Mouse (Mus musculus): ENCODE results near the gene Barx2. TPM values are rescaled to one million over a fixed set of nuclear protein-coding genes. Genes with fewer than 3 reads are reported as not detected.
A peak's percentile ranks its signal among the peaks of the same experiment; 100 is the strongest.
"Not testable (repeated sequence)": the region's sequence is repeated elsewhere in the genome, so short reads cannot be mapped to it uniquely, and the experiment has no call there.

The Barx2 gene
- polyA plus RNA-seq (2014; fragmentation: Nextera tagmentation; extraction: Ambion mirVana), result 4.3 and 5.5 TPM in 2 replicates

GRCm38 (mm10) chr9:31912921-31913738, at the start of gene Barx2:
TSS of gene Barx2 (minus strand) at chr9:31913462.
- Histone ChIP-seq H3K4me1 (ENCODE audit: control insufficient read depth, insufficient read depth, low read length) (0 out of 2 replicates have a peak, but pooled peaks cover 8% of the 10 kb centered on the region), H3K27ac (replicated peaks; ENCODE audit: low read depth, low read length) (no peak within 1 kb of the TSS), H3K9me3 (ENCODE audit: control insufficient read depth, low read length) (no peaks in the 10 kb centered on the region), H3K27me3 (replicated peaks; ENCODE audit: control insufficient read depth, insufficient read depth, low read length) (peaks cover 89% of the 10 kb centered on the region), H3K9ac (ENCODE audit: low read depth, low read length) (peak within 1 kb of the TSS; percentile 63), H3K4me3 (ENCODE audit: low read depth, low read length) (peak within 1 kb of the TSS; percentile 63), H3K4me2 (ENCODE audit: low read depth, low read length) (peak within 1 kb of the TSS; percentile 97), H3K36me3 (ENCODE audit: control insufficient read depth, insufficient read depth, low read length) (no peaks in the 10 kb centered on the region)
- WGBS, result under 1% methylated on average over 39 of the region's 81 CpGs
- peak; percentile 88 for DNase-seq (ENCODE audit: low spot score)
- peak; percentile 84 for ATAC-seq (ENCODE audit: low read depth)

DNA sequence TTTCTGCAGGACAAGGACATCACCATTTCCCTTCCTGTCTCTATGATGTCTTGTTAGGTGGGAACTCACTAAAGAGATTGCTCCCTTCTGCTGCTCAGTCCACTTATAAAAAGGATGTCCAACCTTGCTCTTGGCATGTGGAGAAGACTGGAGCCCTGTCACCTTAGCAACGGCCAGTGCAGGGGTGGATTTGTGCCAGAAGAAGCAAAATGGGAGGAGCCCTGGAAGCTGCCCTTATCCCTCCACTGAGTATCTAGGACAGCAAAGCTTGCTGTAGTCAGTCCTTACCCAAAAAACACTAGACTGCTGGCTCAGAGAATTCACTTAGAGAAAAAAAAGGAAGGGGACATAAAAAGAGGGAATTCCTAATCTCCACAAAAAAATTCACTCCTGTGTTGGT, 49.0 kb upstream of the Barx2 start:
- no peak overlapping the region for H3K4me2 ChIP-seq (ENCODE audit: low read depth, low read length)
- no peaks in the 10 kb centered on the region for H3K36me3 ChIP-seq (ENCODE audit: control insufficient read depth, insufficient read depth, low read length)
- H3K4me3 ChIP-seq (ENCODE audit: low read depth, low read length), result no peak overlapping the region
- DNase-seq (ENCODE audit: low spot score), result no peak
- 54% methylated on average over 1 of the region's 1 CpGs for WGBS
- H3K4me1 ChIP-seq (ENCODE audit: control insufficient read depth, insufficient read depth, low read length), result no peaks in the 10 kb centered on the region
- ATAC-seq (ENCODE audit: low read depth), result no peak
- H3K9me3 ChIP-seq (ENCODE audit: control insufficient read depth, low read length), result no peaks in the 10 kb centered on the region
- no peak overlapping the region for H3K9ac ChIP-seq (ENCODE audit: low read depth, low read length)
- H3K27ac ChIP-seq (replicated peaks; ENCODE audit: low read depth, low read length), result no peak overlapping the region
- H3K27me3 ChIP-seq (replicated peaks; ENCODE audit: control insufficient read depth, insufficient read depth, low read length), result no peaks in the 10 kb centered on the region

GRCm38 (mm10) chr9:31960488-31960887, 47.2 kb upstream of the Barx2 start:
- H3K4me2 ChIP-seq (ENCODE audit: low read depth, low read length), result no peak overlapping the region
- no peak for ATAC-seq (ENCODE audit: low read depth)
- no peak overlapping the region for H3K9ac ChIP-seq (ENCODE audit: low read depth, low read length)
- H3K9me3 ChIP-seq (ENCODE audit: control insufficient read depth, low read length), result no peaks in the 10 kb centered on the region
- no peaks in the 10 kb centered on the region for H3K4me1 ChIP-seq (ENCODE audit: control insufficient read depth, insufficient read depth, low read length)
- H3K27ac ChIP-seq (replicated peaks; ENCODE audit: low read depth, low read length), result no peak overlapping the region
- no peak overlapping the region for H3K4me3 ChIP-seq (ENCODE audit: low read depth, low read length)
- 59% methylated on average over 2 of the region's 2 CpGs for WGBS
- no peaks in the 10 kb centered on the region for H3K27me3 ChIP-seq (replicated peaks; ENCODE audit: control insufficient read depth, insufficient read depth, low read length)
- no peak for DNase-seq (ENCODE audit: low spot score)
- H3K36me3 ChIP-seq (ENCODE audit: control insufficient read depth, insufficient read depth, low read length), result no peaks in the 10 kb centered on the region

- Histone ChIP-seq H3K27me3 (replicated peaks; ENCODE audit: control insufficient read depth, insufficient read depth, low read length) (no peaks in the 10 kb centered on the region), H3K4me1 (ENCODE audit: control insufficient read depth, insufficient read depth, low read length) (no peaks in the 10 kb centered on the region), H3K27ac (replicated peaks; ENCODE audit: low read depth, low read length) (no peak overlapping the region), H3K4me3 (ENCODE audit: low read depth, low read length) (no peak overlapping the region), H3K4me2 (ENCODE audit: low read depth, low read length) (no peak overlapping the region), H3K36me3 (ENCODE audit: control insufficient read depth, insufficient read depth, low read length) (no peaks in the 10 kb centered on the region), H3K9ac (ENCODE audit: low read depth, low read length) (no peak overlapping the region), H3K9me3 (ENCODE audit: control insufficient read depth, low read length) (no peaks in the 10 kb centered on the region)
- DNase-seq (ENCODE audit: low spot score), result no peak
- ATAC-seq (ENCODE audit: low read depth), result no peak
These were observed 44.9 kb upstream of the Barx2 start for GRCm38 (mm10) chr9:31958120-31958519.

GRCm38 (mm10) chr9:31950506-31950905, 37.2 kb upstream of the Barx2 start:
- no peaks in the 10 kb centered on the region for H3K9me3 ChIP-seq (ENCODE audit: control insufficient read depth, low read length)
- H3K4me3 ChIP-seq (ENCODE audit: low read depth, low read length), result no peak overlapping the region
- DNase-seq (ENCODE audit: low spot score) (no peak), ATAC-seq (ENCODE audit: low read depth) (no peak)
- WGBS, result 91% methylated on average over 5 of the region's 5 CpGs
- no peak overlapping the region for H3K9ac ChIP-seq (ENCODE audit: low read depth, low read length)
- H3K27me3 ChIP-seq (replicated peaks; ENCODE audit: control insufficient read depth, insufficient read depth, low read length), result no peaks in the 10 kb centered on the region
- H3K27ac ChIP-seq (replicated peaks; ENCODE audit: low read depth, low read length), result no peak overlapping the region
- no peaks in the 10 kb centered on the region for H3K4me1 ChIP-seq (ENCODE audit: control insufficient read depth, insufficient read depth, low read length)
- H3K36me3 ChIP-seq (ENCODE audit: control insufficient read depth, insufficient read depth, low read length), result no peaks in the 10 kb centered on the region
- no peak overlapping the region for H3K4me2 ChIP-seq (ENCODE audit: low read depth, low read length)

DNA sequence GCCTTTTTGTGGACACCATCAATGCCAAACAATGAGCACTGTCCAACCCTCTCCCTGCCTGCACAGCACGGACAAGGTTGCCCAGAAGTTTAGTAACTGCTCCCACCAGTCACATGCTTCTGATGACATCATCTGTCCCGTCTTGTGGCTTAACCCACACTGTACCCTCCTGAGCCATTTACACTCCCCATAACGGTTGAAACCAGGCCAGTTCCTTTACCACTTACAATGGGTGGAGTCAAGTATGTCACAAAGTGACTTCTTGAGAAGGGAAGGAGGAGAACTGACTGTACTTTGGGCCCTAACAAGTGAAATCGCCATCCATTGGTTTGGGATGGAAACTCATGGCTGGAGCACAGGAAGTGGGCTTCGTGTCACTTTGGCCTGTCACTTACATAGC, 35.8 kb upstream of the Barx2 start:
- 92% methylated on average over 5 of the region's 5 CpGs for WGBS
- Histone ChIP-seq H3K9ac (ENCODE audit: low read depth, low read length) (no peak overlapping the region), H3K27ac (replicated peaks; ENCODE audit: low read depth, low read length) (no peak overlapping the region), H3K9me3 (ENCODE audit: control insufficient read depth, low read length) (no peaks in the 10 kb centered on the region), H3K27me3 (replicated peaks; ENCODE audit: control insufficient read depth, insufficient read depth, low read length) (no peaks in the 10 kb centered on the region), H3K4me3 (ENCODE audit: low read depth, low read length) (no peak overlapping the region), H3K4me1 (ENCODE audit: control insufficient read depth, insufficient read depth, low read length) (no peaks in the 10 kb centered on the region), H3K36me3 (ENCODE audit: control insufficient read depth, insufficient read depth, low read length) (no peaks in the 10 kb centered on the region), H3K4me2 (ENCODE audit: low read depth, low read length) (no peak overlapping the region)
- ATAC-seq (ENCODE audit: low read depth), result no peak
- DNase-seq (ENCODE audit: low spot score), result no peak

- H3K27ac ChIP-seq (replicated peaks; ENCODE audit: low read depth, low read length), result no peak overlapping the region
- H3K9me3 ChIP-seq (ENCODE audit: control insufficient read depth, low read length), result no peaks in the 10 kb centered on the region
- no peak overlapping the region for H3K4me2 ChIP-seq (ENCODE audit: low read depth, low read length)
- no peak overlapping the region for H3K9ac ChIP-seq (ENCODE audit: low read depth, low read length)
- 67% methylated on average over 10 of the region's 10 CpGs for WGBS
- DNase-seq (ENCODE audit: low spot score) (peak; percentile 30), ATAC-seq (ENCODE audit: low read depth) (no peak)
- no peak overlapping the region for H3K4me3 ChIP-seq (ENCODE audit: low read depth, low read length)
- H3K27me3 ChIP-seq (replicated peaks; ENCODE audit: control insufficient read depth, insufficient read depth, low read length), result no peaks in the 10 kb centered on the region
- H3K4me1 ChIP-seq (ENCODE audit: control insufficient read depth, insufficient read depth, low read length), result no peaks in the 10 kb centered on the region
- no peaks in the 10 kb centered on the region for H3K36me3 ChIP-seq (ENCODE audit: control insufficient read depth, insufficient read depth, low read length)
These were observed 33.8 kb upstream of the Barx2 start for GRCm38 (mm10) chr9:31947051-31947450.

DNA sequence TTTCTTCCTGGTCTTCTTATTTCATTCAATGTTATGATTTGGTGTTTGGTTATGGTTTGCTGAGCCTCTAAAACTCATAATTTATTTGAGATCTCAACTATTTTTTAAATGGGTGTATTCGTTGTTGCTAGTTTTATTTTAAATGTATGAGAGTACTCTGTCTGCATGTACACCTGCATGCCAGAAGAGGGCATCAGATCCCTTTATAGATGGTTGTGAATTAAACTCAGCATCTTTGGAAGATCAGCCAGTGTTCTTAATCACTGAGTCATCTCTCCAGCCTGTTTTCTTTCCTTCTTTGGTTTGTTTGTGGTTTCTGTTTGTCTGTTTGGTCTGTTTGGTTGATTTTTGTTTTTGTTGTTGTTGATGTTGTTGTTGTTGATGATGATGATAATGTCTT, 29.1 kb upstream of the Barx2 start:
- Histone ChIP-seq H3K27ac (replicated peaks; ENCODE audit: low read depth, low read length) (no peak overlapping the region), H3K36me3 (ENCODE audit: control insufficient read depth, insufficient read depth, low read length) (no peaks in the 10 kb centered on the region), H3K4me1 (ENCODE audit: control insufficient read depth, insufficient read depth, low read length) (no peaks in the 10 kb centered on the region), H3K4me3 (ENCODE audit: low read depth, low read length) (no peak overlapping the region), H3K4me2 (ENCODE audit: low read depth, low read length) (no peak overlapping the region), H3K27me3 (replicated peaks; ENCODE audit: control insufficient read depth, insufficient read depth, low read length) (no peaks in the 10 kb centered on the region), H3K9ac (ENCODE audit: low read depth, low read length) (no peak overlapping the region), H3K9me3 (ENCODE audit: control insufficient read depth, low read length) (no peaks in the 10 kb centered on the region)
- WGBS, result 48% methylated on average over 1 of the region's 1 CpGs
- ATAC-seq (ENCODE audit: low read depth) (no peak), DNase-seq (ENCODE audit: low spot score) (peak; percentile 17)

- not testable (repeated sequence) for H3K4me1 ChIP-seq (ENCODE audit: control insufficient read depth, insufficient read depth, low read length); H3K9me3 ChIP-seq (ENCODE audit: control insufficient read depth, low read length); H3K4me2 ChIP-seq (ENCODE audit: low read depth, low read length); H3K4me3 ChIP-seq (ENCODE audit: low read depth, low read length); H3K27me3 ChIP-seq (replicated peaks; ENCODE audit: control insufficient read depth, insufficient read depth, low read length); ATAC-seq (ENCODE audit: low read depth); H3K9ac ChIP-seq (ENCODE audit: low read depth, low read length); H3K36me3 ChIP-seq (ENCODE audit: control insufficient read depth, insufficient read depth, low read length); H3K27ac ChIP-seq (replicated peaks; ENCODE audit: low read depth, low read length); DNase-seq (ENCODE audit: low spot score)
- WGBS, result 95% methylated on average over 10 of the region's 16 CpGs
These were observed 23.2 kb upstream of the Barx2 start for GRCm38 (mm10) chr9:31936486-31936885.
